Mouse (Mus musculus): Measurements from ENCODE around the gene Pin4. TPM values are rescaled to one million over a fixed set of nuclear protein-coding genes. Genes with fewer than 3 reads are reported as not detected.

The Pin4 gene
- polyA plus RNA-seq, 1 experiment = 59.6 TPM

- TF ChIP-seq E2F4 (IDR thresholded peaks at IDR 0.05; ENCODE audit: insufficient read depth) (no peak), CEBPB (IDR thresholded peaks at IDR 0.05; ENCODE audit: insufficient read depth, poor library complexity, severe bottlenecking) (no peak), POLR2AphosphoS2 (IDR thresholded peaks at IDR 0.05; ENCODE audit: insufficient read length, low read depth) (no peak), MYOG (IDR thresholded peaks at IDR 0.05; ENCODE audit: control insufficient read depth in 1 of 3, insufficient read depth in 1 of 3, insufficient read length in 2 of 3, low read depth in 2 of 3) (no peak), SRF (IDR thresholded peaks at IDR 0.05; ENCODE audit: control insufficient read depth, insufficient read length, low read depth) (no peak)
- no peaks in the 10 kb centered on the region for H3K79me2 ChIP-seq (ENCODE audit: control insufficient read depth, insufficient read depth)
- no peaks in the 10 kb centered on the region for H3K36me3 ChIP-seq (ENCODE audit: control insufficient read depth, insufficient read depth)
- H3K4me2 ChIP-seq (ENCODE audit: low read depth) = no peak overlapping the region
- no peaks in the 10 kb centered on the region for H3K27me3 ChIP-seq (ENCODE audit: control insufficient read depth, insufficient read depth, insufficient read length)
- H3K4me3 ChIP-seq = no peak overlapping the region
- H3ac ChIP-seq (ENCODE audit: control insufficient read depth, insufficient read length) = no peak overlapping the region
Measured at GRCm38 (mm10) chrX:102081573-102082279, 37.5 kb upstream of the Pin4 start.

GRCm38 (mm10) chrX:102082340-102082739 is 36.9 kb upstream of the Pin4 start:
- H3K4me2 ChIP-seq (ENCODE audit: low read depth) = no peak overlapping the region
- no peak overlapping the region for H3ac ChIP-seq (ENCODE audit: control insufficient read depth, insufficient read length)
- no peaks in the 10 kb centered on the region for H3K36me3 ChIP-seq (ENCODE audit: control insufficient read depth, insufficient read depth)
- H3K4me3 ChIP-seq = no peak overlapping the region
- H3K27me3 ChIP-seq (ENCODE audit: control insufficient read depth, insufficient read depth, insufficient read length) = no peaks in the 10 kb centered on the region
- TF ChIP-seq E2F4 (IDR thresholded peaks at IDR 0.05; ENCODE audit: insufficient read depth) (no peak), CEBPB (IDR thresholded peaks at IDR 0.05; ENCODE audit: insufficient read depth, poor library complexity, severe bottlenecking) (no peak), TCF12 (IDR thresholded peaks at IDR 0.05; ENCODE audit: insufficient read depth, poor library complexity, severe bottlenecking) (no peak), POLR2AphosphoS2 (IDR thresholded peaks at IDR 0.05; ENCODE audit: insufficient read length, low read depth) (no peak), USF1 (IDR thresholded peaks at IDR 0.05; ENCODE audit: low read depth) (no peak), SRF (IDR thresholded peaks at IDR 0.05; ENCODE audit: control insufficient read depth, insufficient read length, low read depth) (no peak), MYOG (IDR thresholded peaks at IDR 0.05; ENCODE audit: control insufficient read depth in 1 of 3, insufficient read depth in 1 of 3, insufficient read length in 2 of 3, low read depth in 2 of 3) (no peak), MAX (IDR thresholded peaks at IDR 0.05; ENCODE audit: low read depth) (no peak), MYOD1 (IDR thresholded peaks at IDR 0.05; ENCODE audit: control insufficient read depth in 1 of 3, insufficient read length in 2 of 3, low read depth in 2 of 3) (no peak), REST (IDR thresholded peaks at IDR 0.05; ENCODE audit: insufficient read depth, insufficient read length) (no peak), TCF3 (IDR thresholded peaks at IDR 0.05; ENCODE audit: insufficient read length, low read depth) (no peak), POLR2A (IDR thresholded peaks at IDR 0.05; ENCODE audit: insufficient read length, low read depth) (no peak)
- H3K79me2 ChIP-seq (ENCODE audit: control insufficient read depth, insufficient read depth) = no peaks in the 10 kb centered on the region

GRCm38 (mm10) chrX:102085798-102086443 is 33.3 kb upstream of the Pin4 start:
- TF ChIP-seq MAX (IDR thresholded peaks at IDR 0.05; ENCODE audit: low read depth) (no peak), TCF3 (IDR thresholded peaks at IDR 0.05; ENCODE audit: insufficient read length, low read depth) (no peak), MYOG (IDR thresholded peaks at IDR 0.05; ENCODE audit: control insufficient read depth in 1 of 3, insufficient read depth in 1 of 3, insufficient read length in 2 of 3, low read depth in 2 of 3) (no peak), MYOD1 (IDR thresholded peaks at IDR 0.05; ENCODE audit: control insufficient read depth in 1 of 3, insufficient read length in 2 of 3, low read depth in 2 of 3) (no peak), REST (IDR thresholded peaks at IDR 0.05; ENCODE audit: insufficient read depth, insufficient read length) (no peak), SRF (IDR thresholded peaks at IDR 0.05; ENCODE audit: control insufficient read depth, insufficient read length, low read depth) (no peak), USF1 (IDR thresholded peaks at IDR 0.05; ENCODE audit: low read depth) (no peak), POLR2A (IDR thresholded peaks at IDR 0.05; ENCODE audit: insufficient read length, low read depth) (no peak), TCF12 (IDR thresholded peaks at IDR 0.05; ENCODE audit: insufficient read depth, poor library complexity, severe bottlenecking) (no peak), E2F4 (IDR thresholded peaks at IDR 0.05; ENCODE audit: insufficient read depth) (no peak), POLR2AphosphoS2 (IDR thresholded peaks at IDR 0.05; ENCODE audit: insufficient read length, low read depth) (no peak), CEBPB (IDR thresholded peaks at IDR 0.05; ENCODE audit: insufficient read depth, poor library complexity, severe bottlenecking) (no peak)
- H3ac ChIP-seq (ENCODE audit: control insufficient read depth, insufficient read length) = no peak overlapping the region
- H3K27me3 ChIP-seq (ENCODE audit: control insufficient read depth, insufficient read depth, insufficient read length) = no peaks in the 10 kb centered on the region
- no peak overlapping the region for H3K4me3 ChIP-seq
- H3K79me2 ChIP-seq (ENCODE audit: control insufficient read depth, insufficient read depth) = no peaks in the 10 kb centered on the region
- H3K4me2 ChIP-seq (ENCODE audit: low read depth) = no peak overlapping the region
- no peaks in the 10 kb centered on the region for H3K36me3 ChIP-seq (ENCODE audit: control insufficient read depth, insufficient read depth)

GRCm38 (mm10) chrX:102090605-102091004 is 28.6 kb upstream of the Pin4 start:
- Histone ChIP-seq H3ac (ENCODE audit: control insufficient read depth, insufficient read length) (no peak overlapping the region), H3K4me2 (ENCODE audit: low read depth) (no peak overlapping the region), H3K79me2 (ENCODE audit: control insufficient read depth, insufficient read depth) (no peaks in the 10 kb centered on the region), H3K27me3 (ENCODE audit: control insufficient read depth, insufficient read depth, insufficient read length) (no peaks in the 10 kb centered on the region), H3K36me3 (ENCODE audit: control insufficient read depth, insufficient read depth) (no peaks in the 10 kb centered on the region), H3K4me3 (no peak overlapping the region)
- TF ChIP-seq USF1 (IDR thresholded peaks at IDR 0.05; ENCODE audit: low read depth) = no peak
- TF ChIP-seq MYOG (IDR thresholded peaks at IDR 0.05; ENCODE audit: control insufficient read depth in 1 of 3, insufficient read depth in 1 of 3, insufficient read length in 2 of 3, low read depth in 2 of 3) = no peak
- no peak for TF ChIP-seq SRF (IDR thresholded peaks at IDR 0.05; ENCODE audit: control insufficient read depth, insufficient read length, low read depth)
- TF ChIP-seq REST (IDR thresholded peaks at IDR 0.05; ENCODE audit: insufficient read depth, insufficient read length) = no peak
- no peak for TF ChIP-seq TCF12 (IDR thresholded peaks at IDR 0.05; ENCODE audit: insufficient read depth, poor library complexity, severe bottlenecking)
- no peak for TF ChIP-seq POLR2A (IDR thresholded peaks at IDR 0.05; ENCODE audit: insufficient read length, low read depth)
- no peak for TF ChIP-seq MYOD1 (IDR thresholded peaks at IDR 0.05; ENCODE audit: control insufficient read depth in 1 of 3, insufficient read length in 2 of 3, low read depth in 2 of 3)
